Mouse (Mus musculus) left cerebral cortex, postnatal 10 days (tissue): Measurements from ENCODE around the gene Chtf18. TPM values are rescaled to one million over a fixed set of nuclear protein-coding genes. Genes with fewer than 3 reads are reported as not detected.
A peak's percentile ranks its signal among the peaks of the same experiment; 100 is the strongest.

Experiments used
- DNase-seq, 2 experiments: peaks; one replicate each; pipeline ENCODE4 v3.0.0; 2021 to 2022; ENCODE audit warnings: low spot score in 2 of 2, mixed read lengths in 1 of 2; ENCODE audit errors: extremely low spot score in 1 of 2
- intact Hi-C: fragments of 180-260 bp; cut with DNase I; formaldehyde crosslinking; loops from one replicate; pipeline ENCODE4 v1.15.1; 2025
- microRNA-seq: library from miRNA; unstranded; fragments of <30 nt; microRNA quantifications from one replicate; pipeline ENCODE4 v1.2.0, GENCODE M21; 2022
- total RNA-seq, 2 experiments: library from RNA; stranded (reverse); gene quantifications; 2 replicates each; pipeline ENCODE4 v1.2.3; 2021

Chtf18 gene
- total RNA-seq, 2 experiments from 2014 or later = 3.0 to 4.8 TPM

- no peak for DNase-seq
- intact Hi-C loops = no loop called here
These were observed 40.9 kb downstream of the Chtf18 start for GRCm38 (mm10) chr17:25686323-25686722.

- no peak for DNase-seq
- intact Hi-C loops = no loop called here
These were observed 45.6 kb downstream of the Chtf18 start for GRCm38 (mm10) chr17:25681636-25682035.

- intact Hi-C loops = loop anchor here (5.0 kb wide), 1 partner anchor 108 kb away; the partner anchor contains the start of gene Sox8
- no peak for DNase-seq
These were observed 47.4 kb downstream of the Chtf18 start for GRCm38 (mm10) chr17:25679818-25680217.

- intact Hi-C loops = loop anchor here (5.0 kb wide), 1 partner anchor 106 kb away; the partner anchor contains the start of gene Sox8
- DNase-seq = no peak
These were observed 49.2 kb downstream of the Chtf18 start for GRCm38 (mm10) chr17:25677969-25678368.

GRCm38 (mm10) chr17:25672982-25673381 lies 54.2 kb downstream of the Chtf18 start:
- intact Hi-C loops = no loop called here

More at GRCm38 (mm10) chr17:25672982-25673381, 54.2 kb downstream of the Chtf18 start:
- DNase-seq = peak in 1 of 2 experiments; percentile 43

Small RNAs within 50 kb of the gene (microRNA-seq; reads per million reads assigned to microRNA genes)
- gene Gm25083 = not detected

Other genes with a start within 250 kb of the Chtf18 start
- under 1 TPM; 0.34 to 0.55 TPM for gene Sstr5, start 230.1 kb downstream of the Chtf18 start, total RNA-seq
- 10 to 100 TPM; 45.3 to 56.2 TPM for gene Sox8, start 156.7 kb downstream of the Chtf18 start, total RNA-seq
- gene Lmf1, start 148.3 kb downstream of the Chtf18 start, total RNA-seq = 10 to 100 TPM; 22.2 to 23.4 TPM
- 10 to 100 TPM; 86.1 to 88.9 TPM for gene Gng13, start 10.2 kb downstream of the Chtf18 start, total RNA-seq
- 10 to 100 TPM; 31.9 to 32.4 TPM for gene Rpusd1, start 251 bp upstream of the Chtf18 start, total RNA-seq
- gene Mslnl, start 8.6 kb upstream of the Chtf18 start, total RNA-seq = not detected
- 1 to 10 TPM; 4.0 to 5.4 TPM for gene Msln, start 27.0 kb upstream of the Chtf18 start, total RNA-seq
- gene Narfl, start 46.4 kb upstream of the Chtf18 start, total RNA-seq = 10 to 100 TPM; 26.2 to 26.3 TPM
- 100 to 1,000 TPM; 132 to 133 TPM for gene Haghl, start 58.3 kb upstream of the Chtf18 start, total RNA-seq
- under 1 TPM in 1 of 2 experiments, not detected in 1; 0.16 TPM for gene Ccdc78, start 59.2 kb upstream of the Chtf18 start, total RNA-seq
- 10 to 100 TPM; 74.3 to 74.9 TPM for gene Fam173a, start 65.5 kb upstream of the Chtf18 start, total RNA-seq
- gene AC134908.4, start 68.2 kb upstream of the Chtf18 start, total RNA-seq = 1 to 10 TPM; 1.7 to 2.3 TPM
- gene Metrn, start 69.7 kb upstream of the Chtf18 start, total RNA-seq = 10 to 100 TPM; 59.8 to 61.1 TPM
- gene Fbxl16, start 81.7 kb upstream of the Chtf18 start, total RNA-seq = 100 to 1,000 TPM; 306 to 311 TPM
- 10 to 100 TPM; 20.4 to 24.6 TPM for gene Wdr24, start 96.2 kb upstream of the Chtf18 start, total RNA-seq
- 10 to 100 TPM; 59.9 to 61.5 TPM for gene Jmjd8, start 101.4 kb upstream of the Chtf18 start, total RNA-seq
- 100 to 1,000 TPM; 168 to 171 TPM for gene Stub1, start 106.0 kb upstream of the Chtf18 start, total RNA-seq
- gene Rhbdl1, start 109.9 kb upstream of the Chtf18 start, total RNA-seq = 10 to 100 TPM; 84.5 to 94.2 TPM
- gene Gm20683, start 114.3 kb upstream of the Chtf18 start, total RNA-seq = 10 to 100 TPM; 28.7 to 29.9 TPM
- gene Rhot2, start 117.4 kb upstream of the Chtf18 start, total RNA-seq = 10 to 100 TPM; 68.8 to 74.7 TPM
- gene Wdr90, start 134.1 kb upstream of the Chtf18 start, total RNA-seq = 10 to 100 TPM; 34.0 to 35.6 TPM
- gene Mcrip2, start 141.3 kb upstream of the Chtf18 start, total RNA-seq = 10 to 100 TPM; 27.7 to 31.4 TPM
- 10 to 100 TPM; 34.8 to 36.0 TPM for gene Mettl26, start 147.7 kb upstream of the Chtf18 start, total RNA-seq
- 1 to 10 TPM in 1 of 2 experiments, under 1 TPM in 1; 0.63 to 1.4 TPM for gene Wfikkn1, start 153.4 kb upstream of the Chtf18 start, total RNA-seq
- 10 to 100 TPM; 46.2 to 53.4 TPM for gene Rab40c, start 192.3 kb upstream of the Chtf18 start, total RNA-seq
- gene Pigq, start 217.5 kb upstream of the Chtf18 start, total RNA-seq = 100 to 1,000 TPM; 123 to 126 TPM
- not detected for gene Nhlrc4, start 217.5 kb upstream of the Chtf18 start, total RNA-seq
- gene A930017K11Rik, start 225.1 kb upstream of the Chtf18 start, total RNA-seq = not detected